ENCODE assay signal across 29 mouse cellular contexts in the genomic region with DNA sequence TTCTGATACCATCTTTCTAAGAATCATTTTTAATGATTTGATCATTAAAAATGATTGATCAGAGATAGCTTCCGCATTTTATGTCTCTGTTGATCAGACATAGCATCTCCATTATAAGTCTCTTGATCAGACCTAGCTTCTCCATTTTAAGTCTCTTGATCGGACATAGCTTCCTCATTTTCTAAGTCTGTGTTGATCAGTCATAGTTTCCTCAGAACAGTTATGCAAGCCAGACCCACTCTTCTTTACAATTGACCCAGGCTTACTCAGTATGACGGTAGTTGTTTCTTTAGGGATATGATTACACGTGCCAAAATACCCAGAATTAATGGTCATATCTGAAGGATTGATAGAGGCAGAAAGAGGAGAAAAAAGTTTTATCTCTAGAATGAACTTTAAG. TPM values are rescaled to one million over a fixed set of nuclear protein-coding genes. Genes with fewer than 3 reads are reported as not detected.
DNase-seq lines count a peak whose midpoint lies in the region; ATAC-seq and TF ChIP-seq lines count a peak whose summit lies in the region.
"Had no signal": no experiment of that assay in that cellular context is flagged by ENCODE, and none has a peak within 500 bp of the region (broad histone marks: within the 10 kb centered on the region; RNA-seq: fewer than 3 reads in every experiment).

No protein-coding gene starts in this region.

- no peak for TF ChIP-seq CTCF in liver, postnatal 0 days (IDR thresholded peaks at IDR 0.05; ENCODE audit: low read depth)
- TF ChIP-seq CTCF in bone marrow macrophage, adult 2 months (IDR thresholded peaks at IDR 0.05; ENCODE audit: low read depth, low read length), result no peak

- no peak for DNase-seq in liver, postnatal 0 days
- no peak for DNase-seq in liver, embryonic 11.5 days (ENCODE audit: low spot score)
- no peak for DNase-seq in layer of hippocampus, adult 9-10 months (ENCODE audit: low spot score)
- no peak for DNase-seq in forebrain, embryonic 14.5 days (ENCODE audit: low spot score)
- DNase-seq: adrenal gland, adult 2 months; adrenal gland, postnatal 36 days; cerebellum, adult 2 months; cerebellum, postnatal 14 days; heart, postnatal 10 days; kidney, adult 11 months; kidney, postnatal 25 days; lung, embryonic 14.5 days; right cerebral cortex, postnatal 4 days; thymus, postnatal 14 days had no signal

- no peaks in the 10 kb centered on the region for H3K27me3 ChIP-seq in liver, postnatal 0 days (ENCODE audit: insufficient read depth, low read length)
- H3K27me3 ChIP-seq in liver, embryonic 11.5 days (replicated peaks; ENCODE audit: control insufficient read depth, insufficient read depth, low read length), result no peaks in the 10 kb centered on the region
- H3K27me3 ChIP-seq in forebrain, embryonic 14.5 days (replicated peaks; ENCODE audit: control insufficient read depth, insufficient read depth, low read length), result no peaks in the 10 kb centered on the region
- H3K27me3 ChIP-seq: forebrain, embryonic 13.5 days; heart, embryonic 13.5 days; hindbrain, embryonic 15.5 days; limb, embryonic 12.5 days; neural tube, embryonic 12.5 days; stomach, embryonic 15.5 days had no signal

- H3K27ac ChIP-seq in liver, postnatal 0 days (ENCODE audit: low read depth), result no peak overlapping the region
- H3K27ac ChIP-seq in liver, embryonic 11.5 days (ENCODE audit: low read depth, low read length), result no peak overlapping the region
- H3K27ac ChIP-seq in bone marrow macrophage, adult 2 months (ENCODE audit: insufficient read depth, low read depth, low read length), result peak overlapping the region; percentile 14; the same call in 1 of the 2 replicates
- H3K27ac ChIP-seq in forebrain, embryonic 14.5 days (ENCODE audit: low read depth, low read length), result no peak overlapping the region
- H3K27ac ChIP-seq: forebrain, embryonic 13.5 days; heart, embryonic 13.5 days; hindbrain, embryonic 10.5 days; hindbrain, embryonic 15.5 days; left cerebral cortex, adult 2 months; limb, embryonic 12.5 days; neural tube, embryonic 12.5 days; stomach, embryonic 15.5 days had no signal

- no peak overlapping the region for H3K4me2 ChIP-seq in liver, postnatal 0 days (ENCODE audit: low read depth, low read length)
- no peak overlapping the region for H3K4me2 ChIP-seq in liver, embryonic 11.5 days
- no peak overlapping the region for H3K4me2 ChIP-seq in forebrain, embryonic 14.5 days (ENCODE audit: low read length)
- H3K4me2 ChIP-seq: forebrain, embryonic 13.5 days; heart, embryonic 13.5 days; hindbrain, embryonic 15.5 days; limb, embryonic 12.5 days; lung, embryonic 14.5 days; midbrain, embryonic 11.5 days; neural tube, embryonic 12.5 days; stomach, embryonic 15.5 days had no signal

- H3K4me3 ChIP-seq in liver, postnatal 0 days (ENCODE audit: low read depth, low read length), result no peak overlapping the region
- H3K4me3 ChIP-seq in liver, embryonic 11.5 days (ENCODE audit: low read depth, low read length), result no peak overlapping the region
- no peak overlapping the region for H3K4me3 ChIP-seq in bone marrow macrophage, adult 2 months (ENCODE audit: insufficient read depth, low read length)
- no peak overlapping the region for H3K4me3 ChIP-seq in forebrain, embryonic 14.5 days (ENCODE audit: low read depth, low read length)
- H3K4me3 ChIP-seq: forebrain, embryonic 13.5 days; heart, embryonic 13.5 days; hindbrain, embryonic 10.5 days; hindbrain, embryonic 15.5 days; left cerebral cortex, adult 2 months; limb, embryonic 12.5 days; myocyte; neural tube, embryonic 12.5 days; stomach, embryonic 15.5 days had no signal

- no peaks in the 10 kb centered on the region for H3K9me3 ChIP-seq in liver, postnatal 0 days (ENCODE audit: low read length)
- no peaks in the 10 kb centered on the region for H3K9me3 ChIP-seq in liver, embryonic 11.5 days (ENCODE audit: control insufficient read depth, low read length)
- no peaks in the 10 kb centered on the region for H3K9me3 ChIP-seq in forebrain, embryonic 14.5 days (replicated peaks; ENCODE audit: control insufficient read depth, low read length)
- H3K9me3 ChIP-seq: forebrain, embryonic 13.5 days; heart, embryonic 13.5 days; hindbrain, embryonic 10.5 days; hindbrain, embryonic 15.5 days; limb, embryonic 12.5 days; neural tube, embryonic 12.5 days; stomach, embryonic 15.5 days had no signal

- no peak for TF ChIP-seq POLR2A in bone marrow macrophage, adult 2 months (IDR thresholded peaks at IDR 0.05; ENCODE audit: borderline replicate concordance, low read depth, low read length)

- no peaks in the 10 kb centered on the region for H3K4me1 ChIP-seq in liver, postnatal 0 days (ENCODE audit: insufficient read depth)
- no peaks in the 10 kb centered on the region for H3K4me1 ChIP-seq in liver, embryonic 11.5 days (replicated peaks; ENCODE audit: control insufficient read depth, insufficient read depth, low read length)
- peaks cover 27% of the 10 kb centered on the region for H3K4me1 ChIP-seq in bone marrow macrophage, adult 2 months (ENCODE audit: control insufficient read depth, insufficient read depth, low read length)
- no peaks in the 10 kb centered on the region for H3K4me1 ChIP-seq in forebrain, embryonic 14.5 days (ENCODE audit: control insufficient read depth, insufficient read depth, low read length)
- H3K4me1 ChIP-seq: forebrain, embryonic 13.5 days; hindbrain, embryonic 10.5 days; hindbrain, embryonic 15.5 days; limb, embryonic 12.5 days; neural tube, embryonic 12.5 days; stomach, embryonic 15.5 days had no signal

- no peak overlapping the region for H3K9ac ChIP-seq in liver, postnatal 0 days (replicated peaks)
- H3K9ac ChIP-seq in liver, embryonic 11.5 days (ENCODE audit: low read depth, low read length), result no peak overlapping the region
- H3K9ac ChIP-seq in forebrain, embryonic 14.5 days (ENCODE audit: low read length), result no peak overlapping the region
- H3K9ac ChIP-seq: forebrain, embryonic 13.5 days; heart, embryonic 13.5 days; hindbrain, embryonic 15.5 days; limb, embryonic 12.5 days; lung, embryonic 14.5 days; neural tube, embryonic 12.5 days; stomach, embryonic 15.5 days had no signal

- TF ChIP-seq EP300 in liver, postnatal 0 days (IDR thresholded peaks at IDR 0.05; ENCODE audit: low read depth), result no peak

- 58% methylated on average over 4 of the region's 4 CpGs for WGBS in liver, postnatal 0 days (ENCODE audit: insufficient replicate concordance)
- 77% methylated on average over 4 of the region's 4 CpGs for WGBS in liver, embryonic 11.5 days
- WGBS in forebrain, embryonic 14.5 days, result 91% methylated on average over 4 of the region's 4 CpGs

- no peaks in the 10 kb centered on the region for H3K36me3 ChIP-seq in liver, postnatal 0 days (replicated peaks; ENCODE audit: insufficient read depth, low read length)
- no peaks in the 10 kb centered on the region for H3K36me3 ChIP-seq in liver, embryonic 11.5 days (ENCODE audit: control insufficient read depth, insufficient read depth, low read length)
- H3K36me3 ChIP-seq in forebrain, embryonic 14.5 days (ENCODE audit: control insufficient read depth, insufficient read depth, low read length), result no peaks in the 10 kb centered on the region
- H3K36me3 ChIP-seq: heart, embryonic 13.5 days; hindbrain, embryonic 10.5 days; hindbrain, embryonic 15.5 days; limb, embryonic 12.5 days; neural tube, embryonic 12.5 days; stomach, embryonic 15.5 days had no signal

- 0 out of 2 replicates have a peak, but pooled peaks have one; percentile 41 for ATAC-seq in liver, postnatal 0 days
- ATAC-seq in liver, embryonic 11.5 days (replicated peaks; ENCODE audit: low FRiP score), result no peak
- ATAC-seq in megakaryocyte, adult 5-6 weeks (ENCODE audit: poor library complexity, severe bottlenecking), result peak; percentile 73
- no peak for ATAC-seq in megakaryocyte-erythroid progenitor cell, adult 5-6 weeks (replicated peaks; ENCODE audit: low FRiP score, low TSS enrichment, poor library complexity, severe bottlenecking)
- no peak for ATAC-seq in forebrain, embryonic 14.5 days
- ATAC-seq: forebrain, embryonic 13.5 days; inflammation-experienced regulatory T-cells, adult 6 months; midbrain, embryonic 16.5 days had no signal

RNA-seq across cellular contexts. Expression of gene Cd36, which starts 31.3 kb away (rescaled TPM):
- polyA plus RNA-seq in liver, postnatal 0 days (2015; fragmentation: Nextera tagmentation; extraction: Ambion mirVana), result 63.1 and 63.9 TPM in 2 replicates
- polyA plus RNA-seq in liver, embryonic 11.5 days (2014; fragmentation: Nextera tagmentation; extraction: Ambion mirVana), result 11.3 and 11.9 TPM in 2 replicates
- polyA plus RNA-seq in bone marrow macrophage, adult 2 months (2012; ENCODE audit: insufficient read depth, insufficient read length, missing spikeins), result 390 and 451 TPM in 2 replicates
- 5.0 and 11.1 TPM in 2 replicates for total RNA-seq in megakaryocyte, adult 5-6 weeks (2015)
- 4.3 and 6.0 TPM in 2 replicates for total RNA-seq in megakaryocyte, adult 5-6 weeks (2017)
- 2.8 and 4.1 TPM in 2 replicates for total RNA-seq in megakaryocyte-erythroid progenitor cell, adult 5-6 weeks (2014; fragmentation: Nextera tagmentation)
- 8.0 and 8.9 TPM in 2 replicates for total RNA-seq in megakaryocyte-erythroid progenitor cell, adult 5-6 weeks (2017)
- 1.5 and 2.2 TPM in 2 replicates for polyA plus RNA-seq in forebrain, embryonic 14.5 days (2014; fragmentation: Nextera tagmentation; extraction: Ambion mirVana)

Comparison
In these comparisons a context has a peak if more than half of its experiments do, and no peak if none do; other contexts are left out.
1. ATAC-seq: peak in liver, postnatal 0 days (single experiment) and megakaryocyte, adult 5-6 weeks (single experiment); none in liver, embryonic 11.5 days (single experiment), megakaryocyte-erythroid progenitor cell, adult 5-6 weeks (single experiment) and forebrain, embryonic 14.5 days (single experiment).